Mouse (Mus musculus): ENCODE results near the gene Cited2.

DNA sequence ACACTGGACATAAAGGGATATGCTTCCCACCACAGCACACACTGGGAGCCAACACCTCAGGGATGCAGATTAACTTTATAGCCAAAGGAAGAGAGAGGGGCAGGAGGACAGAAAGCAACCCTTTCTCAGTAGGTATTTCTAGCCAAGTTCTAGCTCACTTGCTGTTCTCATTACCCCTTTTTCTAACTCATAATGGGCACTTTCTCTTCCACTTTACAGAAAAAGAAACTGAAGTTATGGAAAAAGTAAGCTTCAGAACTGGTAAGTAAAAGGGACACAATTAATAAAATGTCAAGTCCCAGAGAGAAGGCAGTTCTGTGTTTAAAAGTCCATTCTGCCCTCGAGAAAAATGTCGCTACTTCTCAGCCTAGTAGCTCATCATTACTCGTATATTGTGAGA is 46.6 kb upstream of the Cited2 start:
- TF ChIP-seq CTCF (conservative IDR thresholded peaks at IDR 0.05; ENCODE audit: low read length) (no peak), NANOG (IDR thresholded peaks at IDR 0.05; ENCODE audit: borderline replicate concordance, low read length) (no peak)
